Mouse (Mus musculus) heart, embryonic 12.5 days (tissue): ENCODE data around the gene Negr1. TPM values are rescaled to one million over a fixed set of nuclear protein-coding genes. Genes with fewer than 3 reads are reported as not detected.

Source experiments
- ATAC-seq: fragments of 200-750 bp; cut with Nextera tagmentation; 2 replicates; pipeline ENCODE4 v1.8.0; 2017; ENCODE audit warnings: moderate TSS enrichment, moderate library complexity; ENCODE audit not compliant: insufficient number of reproducible peaks, low FRiP score
- H3K27ac ChIP-seq: fragments of 300-500 bp; sonication (generic); 2 replicates; pipeline ENCODE4 v1.5.1; 2016; ENCODE audit warnings: mild to moderate bottlenecking, moderate library complexity; ENCODE audit not compliant: poor library complexity, severe bottlenecking
- H3K27me3 ChIP-seq: fragments of 300-500 bp; sonication (generic); replicated peaks from 2 replicates; pipeline ENCODE4 v1.6.1; 2016; ENCODE audit warnings: mild to moderate bottlenecking, moderate library complexity
- H3K36me3 ChIP-seq: fragments of 300-500 bp; sonication (generic); 2 replicates; pipeline ENCODE4 v1.6.1; 2016; ENCODE audit warnings: mild to moderate bottlenecking, moderate library complexity
- H3K4me1 ChIP-seq: fragments of 300-500 bp; sonication (generic); replicated peaks from 2 replicates; pipeline ENCODE4 v1.6.1; 2016; ENCODE audit warnings: mild to moderate bottlenecking
- H3K4me2 ChIP-seq: fragments of 300-500 bp; sonication (generic); 2 replicates; pipeline ENCODE4 v1.6.1; 2016; ENCODE audit warnings: mild to moderate bottlenecking, moderate library complexity
- H3K4me3 ChIP-seq: fragments of 300-500 bp; sonication (generic); 2 replicates; pipeline ENCODE4 v1.5.1; 2016; ENCODE audit warnings: mild to moderate bottlenecking
- H3K9ac ChIP-seq: fragments of 300-500 bp; sonication (generic); 2 replicates; pipeline ENCODE4 v1.6.1; 2016; ENCODE audit warnings: mild to moderate bottlenecking, moderate library complexity
- H3K9me3 ChIP-seq: fragments of 300-500 bp; sonication (generic); replicated peaks from 2 replicates; pipeline ENCODE4 v1.6.1; 2016; ENCODE audit warnings: mild to moderate bottlenecking, moderate library complexity
- WGBS: fragments of 180-500 bp; shearing (Covaris S2); methylation state at CpG from one replicate; pipeline ENCODE4 v1.1.7; 2016; 5-methylcytosine and 5-hydroxymethylcytosine counted together
- polyA plus RNA-seq: library from polyadenylated mRNA; unstranded; fragments of >200 nt; fragmentation: Nextera tagmentation; extraction: Ambion mirVana; gene quantifications from 2 replicates; pipeline ENCODE4 v1.2.1, GENCODE M21; 2016

Negr1 gene
- polyA plus RNA-seq, 1 experiment from 2014 or later = 2.2 TPM

DNA sequence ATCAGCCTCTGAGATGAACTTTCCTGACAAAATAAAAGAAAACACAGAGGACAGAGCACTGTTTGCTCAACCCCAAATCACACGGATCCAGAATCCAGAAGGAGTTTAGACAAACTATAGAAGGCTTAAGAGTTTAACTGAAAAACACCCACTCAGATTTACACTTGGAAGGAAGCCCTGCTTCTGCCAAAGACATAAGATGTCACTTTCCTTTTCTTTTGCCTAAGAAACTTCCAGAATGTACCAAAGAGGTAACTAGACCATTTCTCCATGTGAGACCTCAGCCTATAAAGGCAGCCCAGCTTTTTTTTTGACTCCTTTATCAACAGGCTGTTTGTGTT is 518.3 kb downstream of the Negr1 start:
- no peaks in the 10 kb centered on the region for H3K36me3 ChIP-seq
- no peaks in the 10 kb centered on the region for H3K9me3 ChIP-seq
- H3K4me2 ChIP-seq = no peak overlapping the region
- H3K27ac ChIP-seq = peak overlapping the region; percentile 79
- ATAC-seq = 0 out of 2 replicates have a peak, but pooled peaks have one; percentile 19
- H3K4me3 ChIP-seq = no peak overlapping the region
- H3K4me1 ChIP-seq = peaks cover 13% of the 10 kb centered on the region
- no peaks in the 10 kb centered on the region for H3K27me3 ChIP-seq
- H3K9ac ChIP-seq = no peak overlapping the region
- 60% methylated on average over 1 of the region's 1 CpGs for WGBS

DNA sequence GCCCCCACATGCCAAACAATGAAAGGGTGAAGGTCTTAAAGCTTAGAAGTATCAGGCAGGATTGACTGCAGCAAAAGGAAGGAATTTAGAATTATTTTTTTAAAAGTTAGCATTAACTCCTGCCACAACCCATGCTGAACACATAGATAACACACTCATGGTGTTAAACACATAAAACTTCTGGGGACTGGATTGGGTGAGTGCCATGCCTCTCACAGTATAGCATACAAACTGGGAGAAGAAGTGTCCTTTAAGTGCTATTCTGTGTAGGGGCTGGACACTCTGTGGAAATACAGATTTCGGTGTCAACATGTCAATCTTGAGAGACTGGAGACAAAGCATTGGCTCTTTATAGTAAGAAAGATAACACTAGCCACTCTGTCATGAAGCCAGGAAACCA is 519.0 kb downstream of the Negr1 start:
- no peaks in the 10 kb centered on the region for H3K9me3 ChIP-seq
- H3K36me3 ChIP-seq = no peaks in the 10 kb centered on the region
- peak overlapping the region; percentile 62 for H3K27ac ChIP-seq
- 0 out of 2 replicates have a peak, but pooled peaks have one; percentile 48 for ATAC-seq
- no peaks in the 10 kb centered on the region for H3K27me3 ChIP-seq
- peaks cover 13% of the 10 kb centered on the region for H3K4me1 ChIP-seq
- WGBS = 76% methylated on average over 1 of the region's 1 CpGs
- H3K4me2 ChIP-seq = no peak overlapping the region
- H3K4me3 ChIP-seq = no peak overlapping the region
- H3K9ac ChIP-seq = no peak overlapping the region

DNA sequence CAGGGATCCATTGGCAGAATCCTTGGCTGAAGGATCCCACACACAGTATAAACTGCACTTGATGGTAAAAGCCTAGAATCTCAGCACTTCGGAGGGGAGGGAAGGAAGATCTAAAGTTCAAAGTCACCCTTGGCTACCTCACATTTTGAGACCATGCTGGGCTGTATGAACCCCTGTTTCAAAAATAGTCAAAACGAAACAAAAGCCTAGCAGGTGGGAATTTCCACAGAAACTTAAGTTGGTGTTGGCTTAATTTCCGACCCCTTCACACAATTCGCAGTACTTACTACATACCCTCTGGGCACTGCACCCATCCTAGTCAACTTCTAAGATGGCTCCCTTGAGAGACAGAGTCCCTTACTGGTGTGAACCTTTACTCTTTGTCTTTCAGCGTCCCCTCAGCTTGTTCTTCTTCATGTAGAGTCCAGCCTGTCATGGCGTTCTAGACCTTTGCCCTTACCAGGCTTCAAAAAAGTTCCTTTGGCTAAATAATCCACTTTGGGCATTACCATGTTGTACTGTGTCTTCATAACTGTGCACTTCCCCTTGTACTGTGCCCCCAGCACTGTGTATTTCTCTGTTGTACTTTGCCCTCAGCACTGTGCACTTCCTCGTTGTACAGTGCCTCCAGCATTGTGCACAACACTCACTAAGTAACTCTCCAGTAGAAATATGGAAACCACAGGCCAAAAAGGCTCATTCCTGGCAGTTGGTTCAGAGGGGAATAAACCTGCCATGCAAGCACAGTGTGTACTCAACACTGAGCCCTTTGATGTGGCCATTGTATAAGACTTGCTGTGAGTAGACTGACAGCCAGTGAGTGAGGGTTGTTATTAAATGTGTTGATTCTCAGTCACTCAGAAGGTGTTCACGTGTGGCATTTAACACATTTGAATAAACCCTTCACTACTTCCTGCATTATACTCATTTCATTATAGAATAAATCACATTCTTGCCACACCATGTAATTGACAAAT is 521.5 kb downstream of the Negr1 start:
- Histone ChIP-seq H3K36me3 (no peaks in the 10 kb centered on the region), H3K4me1 (peaks cover 13% of the 10 kb centered on the region), H3K4me2 (no peak overlapping the region), H3K9ac (no peak overlapping the region), H3K9me3 (no peaks in the 10 kb centered on the region), H3K4me3 (no peak overlapping the region), H3K27ac (no peak overlapping the region), H3K27me3 (no peaks in the 10 kb centered on the region)
- WGBS = 79% methylated on average over 8 of the region's 8 CpGs
- ATAC-seq = no peak

DNA sequence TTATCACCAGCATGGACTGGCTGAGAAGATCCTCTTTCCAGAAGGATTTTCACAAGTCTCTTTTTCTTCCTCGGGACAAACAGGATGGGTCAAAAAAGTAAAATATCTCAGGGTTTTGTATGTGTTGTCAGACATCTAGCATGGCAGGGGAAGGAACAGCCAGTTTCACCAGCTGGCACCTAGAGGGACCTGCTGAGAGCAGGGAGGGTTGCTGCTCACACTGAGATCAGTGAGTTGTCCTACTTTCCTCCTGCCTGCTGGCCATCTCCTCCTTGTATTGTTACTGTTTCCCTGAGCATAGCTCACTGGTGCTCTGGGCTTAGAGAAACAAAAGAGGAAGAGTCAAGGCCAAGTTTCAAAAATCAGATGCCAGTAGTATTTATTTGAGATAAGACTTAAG is 523.6 kb downstream of the Negr1 start:
- no peak for ATAC-seq
- H3K4me3 ChIP-seq = no peak overlapping the region
- 68% methylated on average over 1 of the region's 1 CpGs for WGBS

DNA sequence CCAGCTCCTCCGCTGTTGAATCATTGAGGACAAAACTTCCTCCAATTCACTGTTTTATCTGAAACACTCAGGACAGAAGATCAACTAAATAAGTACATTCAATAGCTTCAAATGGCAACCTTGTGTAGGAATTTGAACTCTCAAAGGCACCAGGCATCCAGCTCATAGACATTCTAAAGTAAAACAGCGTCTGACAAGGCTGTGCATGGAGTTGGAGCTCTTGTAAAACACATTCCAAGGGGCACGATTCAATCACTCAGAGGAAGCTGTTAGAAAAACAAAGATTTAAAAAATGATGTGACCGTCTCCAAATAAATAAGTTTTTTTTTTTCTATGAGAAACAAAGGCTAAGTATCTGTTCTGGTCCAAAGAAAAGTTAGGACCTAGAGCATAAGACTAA is 528.5 kb downstream of the Negr1 start:
- Histone ChIP-seq H3K4me1 (no peaks in the 10 kb centered on the region), H3K4me3 (no peak overlapping the region), H3K27me3 (no peaks in the 10 kb centered on the region), H3K36me3 (no peaks in the 10 kb centered on the region), H3K9ac (no peak overlapping the region), H3K4me2 (no peak overlapping the region), H3K9me3 (no peaks in the 10 kb centered on the region), H3K27ac (no peak overlapping the region)
- no peak for ATAC-seq
- WGBS = 40% methylated on average over 4 of the region's 4 CpGs

More for the DNA sequence above, 523.6 kb downstream of the Negr1 start:
- peaks cover 6% of the 10 kb centered on the region; the same call in 1 of the 2 replicates for H3K4me1 ChIP-seq
- no peak overlapping the region for H3K9ac ChIP-seq
- no peak overlapping the region for H3K4me2 ChIP-seq
- no peaks in the 10 kb centered on the region for H3K27me3 ChIP-seq
- H3K27ac ChIP-seq = no peak overlapping the region
- H3K9me3 ChIP-seq = no peaks in the 10 kb centered on the region
- H3K36me3 ChIP-seq = no peaks in the 10 kb centered on the region

DNA sequence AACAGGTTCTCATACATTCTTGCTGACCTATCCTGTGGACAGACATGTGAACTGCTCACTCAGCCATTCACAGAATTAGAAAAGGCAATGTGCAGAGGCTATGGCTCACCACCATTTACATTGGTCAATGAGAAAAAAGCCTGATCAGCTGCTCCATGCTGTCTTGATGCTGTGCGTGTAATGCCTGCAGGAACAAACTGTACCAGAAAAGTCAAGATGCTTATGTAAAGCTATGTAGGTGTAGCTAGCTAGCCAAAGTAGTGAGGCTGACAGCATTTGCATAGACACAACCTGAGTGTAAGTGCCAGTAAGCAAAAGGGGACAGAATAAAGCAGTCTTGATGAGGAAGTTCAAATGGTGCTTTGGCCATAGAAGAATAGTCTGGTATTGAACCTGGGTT is 534.7 kb downstream of the Negr1 start:
- Histone ChIP-seq H3K4me3 (no peak overlapping the region), H3K36me3 (no peaks in the 10 kb centered on the region), H3K27ac (no peak overlapping the region), H3K4me2 (no peak overlapping the region), H3K4me1 (no peaks in the 10 kb centered on the region), H3K9ac (no peak overlapping the region), H3K27me3 (no peaks in the 10 kb centered on the region), H3K9me3 (no peaks in the 10 kb centered on the region)
- no peak for ATAC-seq
- 92% methylated on average over 1 of the region's 1 CpGs for WGBS

DNA sequence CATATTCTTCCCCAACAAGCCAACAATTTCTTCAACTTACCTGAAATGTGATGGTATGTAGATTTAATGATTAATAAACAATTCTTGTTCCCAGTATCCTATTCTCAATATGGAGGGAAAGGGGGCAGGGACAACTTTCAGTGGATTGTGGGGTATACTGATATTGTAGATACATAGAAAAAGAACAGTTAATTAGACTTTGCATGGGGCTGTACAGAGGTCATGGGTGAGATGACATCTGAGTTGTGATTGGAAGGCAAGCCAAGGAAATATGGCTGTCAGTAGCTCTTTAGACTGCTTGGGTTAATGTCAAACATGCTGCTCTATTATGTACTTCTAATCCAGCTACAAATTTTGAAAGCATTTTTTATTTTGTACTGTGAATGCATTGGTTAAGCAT is 535.9 kb downstream of the Negr1 start:
- no peak for ATAC-seq
- H3K36me3 ChIP-seq = no peaks in the 10 kb centered on the region
- H3K27me3 ChIP-seq = no peaks in the 10 kb centered on the region
- no peaks in the 10 kb centered on the region for H3K4me1 ChIP-seq
- H3K27ac ChIP-seq = no peak overlapping the region
- 0 out of 2 replicates have a peak, but pooled peaks cover 1% of the 10 kb centered on the region for H3K9me3 ChIP-seq
- H3K4me2 ChIP-seq = no peak overlapping the region
- H3K4me3 ChIP-seq = no peak overlapping the region
- H3K9ac ChIP-seq = no peak overlapping the region

DNA sequence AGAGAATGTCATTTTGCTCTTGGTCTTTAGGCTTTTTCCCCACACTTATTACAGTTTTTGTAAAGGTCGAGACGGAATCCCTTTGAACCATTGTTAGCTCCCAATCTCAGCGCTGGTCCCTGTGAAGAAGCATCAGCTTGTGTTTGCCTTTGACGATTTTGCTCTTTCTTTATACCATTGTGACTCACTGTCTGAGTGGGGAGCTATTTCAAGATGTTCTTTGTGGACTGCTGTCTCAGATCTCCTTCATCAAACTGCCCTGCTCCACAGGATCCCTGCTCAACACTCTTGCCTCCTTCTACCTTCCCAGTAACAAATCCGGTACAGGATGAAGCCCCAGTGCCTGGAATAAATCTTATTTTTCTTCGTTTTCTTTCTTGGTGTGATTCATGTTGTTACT is 536.8 kb downstream of the Negr1 start:
- H3K4me1 ChIP-seq = no peaks in the 10 kb centered on the region
- H3K27me3 ChIP-seq = no peaks in the 10 kb centered on the region
- no peak for ATAC-seq
- 0 out of 2 replicates have a peak, but pooled peaks cover 3% of the 10 kb centered on the region for H3K9me3 ChIP-seq
- WGBS = 84% methylated on average over 6 of the region's 6 CpGs
- H3K36me3 ChIP-seq = no peaks in the 10 kb centered on the region
- H3K4me2 ChIP-seq = no peak overlapping the region
- H3K9ac ChIP-seq = no peak overlapping the region
- H3K27ac ChIP-seq = no peak overlapping the region
- H3K4me3 ChIP-seq = no peak overlapping the region

DNA sequence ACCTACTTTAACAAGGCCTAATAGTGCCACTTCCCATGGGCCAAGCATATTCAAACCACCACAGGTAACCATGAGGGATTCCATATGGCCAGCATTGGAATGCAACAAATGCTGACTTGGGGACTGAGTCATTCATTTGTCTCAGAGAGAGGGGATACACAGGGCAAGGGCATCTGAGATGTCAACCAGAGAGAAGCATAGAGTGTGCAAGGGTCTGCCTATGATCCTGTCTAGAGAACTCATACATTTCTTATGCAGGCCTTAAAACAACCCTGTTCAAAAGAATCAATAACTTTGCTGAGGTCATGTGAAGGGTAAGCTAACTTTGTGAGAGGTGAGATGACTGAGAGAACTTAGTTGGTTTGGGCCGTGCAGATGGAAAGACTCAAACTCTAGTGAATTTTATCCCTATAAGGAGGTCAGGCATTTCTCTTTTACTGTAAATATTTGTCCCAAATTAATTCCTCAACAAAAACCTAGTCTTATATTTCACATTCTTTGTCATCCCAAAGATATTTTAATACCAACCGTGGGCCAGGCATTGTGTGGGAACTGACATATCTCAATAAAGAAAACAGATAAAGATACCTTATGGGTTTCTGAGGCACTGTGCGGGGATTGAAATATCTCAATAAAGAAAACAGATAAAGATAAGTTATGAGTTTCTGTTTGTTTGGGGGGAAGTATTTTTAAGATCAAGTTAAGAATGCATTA is 543.4 kb downstream of the Negr1 start:
- no peaks in the 10 kb centered on the region for H3K27me3 ChIP-seq
- WGBS = 63% methylated on average over 3 of the region's 3 CpGs
- H3K4me2 ChIP-seq = no peak overlapping the region
- no peak overlapping the region for H3K4me3 ChIP-seq
- no peak for ATAC-seq
- 0 out of 2 replicates have a peak overlapping the region, but pooled peaks have one; percentile 8 for H3K27ac ChIP-seq
- 0 out of 2 replicates have a peak, but pooled peaks cover 3% of the 10 kb centered on the region for H3K9me3 ChIP-seq
- no peaks in the 10 kb centered on the region for H3K4me1 ChIP-seq
- H3K9ac ChIP-seq = no peak overlapping the region
- no peaks in the 10 kb centered on the region for H3K36me3 ChIP-seq

DNA sequence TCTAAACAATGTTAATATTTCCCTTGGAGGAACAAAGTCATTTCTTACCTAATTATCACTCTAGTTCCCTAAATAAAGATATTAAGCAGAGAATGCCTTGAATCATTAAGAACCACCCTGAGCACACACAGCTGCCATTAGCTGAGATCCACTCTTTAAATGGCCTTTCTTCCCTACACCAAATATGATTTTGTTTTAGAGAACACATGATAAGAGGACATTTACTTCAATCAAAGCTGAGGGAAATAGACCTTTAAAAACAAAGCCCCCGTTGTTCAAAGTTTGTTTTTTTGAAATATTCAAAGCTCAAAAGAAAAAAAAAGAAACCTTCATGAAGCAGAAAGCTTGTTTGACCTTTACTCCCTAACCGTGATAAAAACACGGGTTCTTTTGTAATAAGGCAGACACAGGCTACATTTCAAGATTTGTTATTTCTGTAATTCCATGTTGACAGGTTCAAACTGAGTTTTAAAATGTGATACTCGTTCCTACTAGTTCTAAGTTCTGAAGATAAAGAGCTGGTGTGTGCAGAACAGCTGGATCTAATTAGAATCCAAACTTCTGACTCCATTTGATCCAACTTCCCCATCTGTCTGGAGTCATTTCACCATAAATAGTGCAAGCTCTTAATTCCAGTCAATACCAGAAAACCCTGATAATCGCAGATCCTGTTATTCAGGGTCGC is 544.1 kb downstream of the Negr1 start:
- Histone ChIP-seq H3K4me2 (no peak overlapping the region), H3K27me3 (no peaks in the 10 kb centered on the region), H3K9me3 (0 out of 2 replicates have a peak, but pooled peaks cover 3% of the 10 kb centered on the region), H3K4me1 (no peaks in the 10 kb centered on the region), H3K27ac (no peak overlapping the region), H3K36me3 (no peaks in the 10 kb centered on the region), H3K9ac (no peak overlapping the region), H3K4me3 (no peak overlapping the region)
- whole genome bisulfite sequencing = 43% methylated on average over 6 of the region's 6 CpGs
- no peak for ATAC-seq

DNA sequence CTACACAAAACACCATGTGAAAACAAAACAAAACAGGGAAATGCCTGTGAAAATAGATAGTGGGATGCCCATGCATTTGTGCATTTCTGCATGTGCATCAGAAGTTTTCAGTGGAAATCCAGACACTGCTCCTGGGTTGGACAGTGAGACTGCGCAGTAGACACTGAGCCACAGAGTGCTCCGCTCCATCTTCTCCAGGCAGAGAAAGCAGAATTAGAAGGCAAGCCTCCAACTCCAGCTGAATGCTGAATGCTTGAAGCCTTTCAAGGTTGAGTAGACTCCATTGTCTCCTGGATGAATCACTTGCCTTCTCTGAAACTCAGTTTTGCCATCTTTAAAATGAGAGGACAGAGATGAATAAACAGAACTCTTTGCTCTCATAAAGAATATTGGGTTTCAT is 546.6 kb downstream of the Negr1 start:
- no peaks in the 10 kb centered on the region for H3K27me3 ChIP-seq
- H3K4me1 ChIP-seq = no peaks in the 10 kb centered on the region
- no peaks in the 10 kb centered on the region for H3K36me3 ChIP-seq
- H3K9ac ChIP-seq = no peak overlapping the region
- no peak overlapping the region for H3K4me3 ChIP-seq
- ATAC-seq = no peak
- WGBS = 85% methylated on average over 2 of the region's 2 CpGs
- no peak overlapping the region for H3K27ac ChIP-seq
- H3K4me2 ChIP-seq = no peak overlapping the region
- H3K9me3 ChIP-seq = no peaks in the 10 kb centered on the region
